Comparison of ENCODE assay signal across 18 mouse cellular contexts in genomic region chr6:53678307-53678706, GRCm38 (mm10).
"Had no signal": no experiment of that assay in that cellular context is flagged by ENCODE, and none has a peak within 500 bp of the region (broad histone marks: within the 10 kb centered on the region; RNA-seq: fewer than 3 reads in every experiment).

No protein-coding gene starts in this region.

- DNase-seq: lung, adult 2 months; lung, postnatal 4 days; midbrain, embryonic 14.5 days; retina, postnatal 1 day; right cerebral cortex, adult 18-20 months; right cerebral cortex, postnatal 25 days; right cerebral cortex, postnatal 4 days; spleen, adult 18-20 months; thymus, adult 18-20 months; thymus, postnatal 14 days; thymus, postnatal 36 days had no signal

- H3K27ac ChIP-seq: lung, embryonic 15.5 days; midbrain, embryonic 10.5 days; midbrain, embryonic 12.5 days; neural tube, embryonic 13.5 days; neural tube, embryonic 15.5 days had no signal

- H3K4me1 ChIP-seq: lung, embryonic 15.5 days had no signal

- H3K36me3 ChIP-seq: lung, embryonic 15.5 days; midbrain, embryonic 10.5 days; midbrain, embryonic 12.5 days; neural tube, embryonic 13.5 days; neural tube, embryonic 15.5 days had no signal

- H3K27me3 ChIP-seq: lung, embryonic 15.5 days; midbrain, embryonic 12.5 days; neural tube, embryonic 15.5 days had no signal

- H3K4me3 ChIP-seq: lung, embryonic 15.5 days; midbrain, embryonic 10.5 days; midbrain, embryonic 12.5 days; myocyte; neural tube, embryonic 13.5 days; neural tube, embryonic 15.5 days had no signal

- H3K4me2 ChIP-seq: lung, embryonic 15.5 days; midbrain, embryonic 12.5 days; neural tube, embryonic 13.5 days; neural tube, embryonic 15.5 days had no signal

- ATAC-seq: midbrain, embryonic 16.5 days had no signal

- H3K9me3 ChIP-seq: lung, embryonic 15.5 days; midbrain, embryonic 10.5 days; midbrain, embryonic 12.5 days; neural tube, embryonic 13.5 days; neural tube, embryonic 15.5 days had no signal

- H3K9ac ChIP-seq: lung, embryonic 15.5 days; midbrain, embryonic 12.5 days; neural tube, embryonic 13.5 days; neural tube, embryonic 15.5 days had no signal
